8 mouse cellular contexts compared by ENCODE assay signal in the genomic region with DNA sequence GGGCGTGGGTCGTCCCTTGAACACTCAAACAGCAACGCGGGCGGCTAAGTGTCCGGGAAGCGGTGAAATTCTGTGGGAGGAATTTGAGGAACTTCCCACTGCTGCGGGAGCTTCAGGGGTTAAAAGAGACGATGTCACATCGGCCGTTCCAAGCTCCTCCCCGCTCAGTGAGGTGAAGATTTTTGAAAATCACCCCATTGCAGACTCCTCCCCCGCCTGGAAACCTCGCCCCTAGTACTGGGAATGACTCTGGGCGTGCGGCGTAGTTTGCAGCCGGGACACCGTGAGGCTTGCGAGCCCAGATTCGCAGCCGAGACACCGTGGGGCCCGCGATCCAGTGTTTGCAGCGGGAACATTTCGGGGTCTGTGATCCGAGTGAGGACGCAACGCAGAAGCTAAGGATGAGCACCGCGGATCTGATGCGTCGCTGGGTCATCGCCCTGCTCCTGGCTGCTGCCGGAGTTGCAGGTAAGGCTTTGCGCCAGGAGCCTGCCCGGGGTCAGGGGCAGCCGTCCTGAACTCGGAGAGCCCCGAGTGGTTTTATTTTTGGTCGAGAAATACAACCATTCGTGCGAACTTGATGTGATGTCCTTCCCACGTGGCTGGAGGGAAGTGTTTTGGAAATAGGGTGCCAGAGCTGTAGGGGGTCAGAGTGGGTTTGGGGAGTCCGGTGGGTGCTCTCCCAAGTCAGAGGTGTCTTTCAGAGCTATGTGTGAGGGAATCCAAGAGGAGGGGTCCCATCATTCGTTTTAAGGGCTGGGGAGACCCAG. TPM values are rescaled to one million over a fixed set of nuclear protein-coding genes. Genes with fewer than 3 reads are reported as not detected.
DNase-seq lines count a peak whose midpoint lies in the region; ATAC-seq and TF ChIP-seq lines count a peak whose summit lies in the region.

A gene (plus strand): TSS at position 107 of the 770 bp plus-strand sequence.

- H3K9ac ChIP-seq in forebrain, embryonic 11.5 days (ENCODE audit: low read length) = peak within 1 kb of the TSS; percentile 66
- H3K9ac ChIP-seq in heart, embryonic 16.5 days (ENCODE audit: low read length) = peak within 1 kb of the TSS; percentile 68
- H3K9ac ChIP-seq in liver, embryonic 15.5 days = peak within 1 kb of the TSS; percentile 68
- peak within 1 kb of the TSS; percentile 64 for H3K9ac ChIP-seq in neural tube, embryonic 12.5 days

- H3K4me2 ChIP-seq in forebrain, embryonic 11.5 days (ENCODE audit: low read depth, low read length, severe bottlenecking) = peak within 1 kb of the TSS; percentile 77
- H3K4me2 ChIP-seq in heart, embryonic 16.5 days (ENCODE audit: low read depth, low read length) = peak within 1 kb of the TSS; percentile 79
- H3K4me2 ChIP-seq in liver, embryonic 15.5 days = peak within 1 kb of the TSS; percentile 95
- peak within 1 kb of the TSS; percentile 78 for H3K4me2 ChIP-seq in neural tube, embryonic 12.5 days (replicated peaks)

- peaks cover 10% of the 10 kb centered on the region; the same call in 1 of the 2 replicates for H3K4me1 ChIP-seq in forebrain, embryonic 11.5 days (replicated peaks; ENCODE audit: control insufficient read depth, insufficient read depth, low read length)
- H3K4me1 ChIP-seq in heart, embryonic 16.5 days (ENCODE audit: control insufficient read depth, insufficient read depth, low read length) = peaks cover 29% of the 10 kb centered on the region
- peaks cover 70% of the 10 kb centered on the region for H3K4me1 ChIP-seq in liver, embryonic 15.5 days (replicated peaks)
- peaks cover 21% of the 10 kb centered on the region for H3K4me1 ChIP-seq in neural tube, embryonic 12.5 days
- H3K4me1 ChIP-seq in testis, adult 2 months (ENCODE audit: control insufficient read depth, insufficient read depth, low read length) = peaks cover 15% of the 10 kb centered on the region

- H3K27me3 ChIP-seq in forebrain, embryonic 11.5 days (ENCODE audit: control insufficient read depth, insufficient read depth, low read length) = no peaks in the 10 kb centered on the region
- H3K27me3 ChIP-seq in heart, embryonic 16.5 days (ENCODE audit: control insufficient read depth, insufficient read depth, low read length) = no peaks in the 10 kb centered on the region
- H3K27me3 ChIP-seq in liver, embryonic 15.5 days = no peaks in the 10 kb centered on the region
- H3K27me3 ChIP-seq in neural tube, embryonic 12.5 days (replicated peaks) = no peaks in the 10 kb centered on the region
- no peaks in the 10 kb centered on the region for H3K27me3 ChIP-seq in testis, adult 2 months (ENCODE audit: control insufficient read depth, insufficient read depth, low read length)

- under 1% methylated on average over 47 of the region's 47 CpGs for WGBS in forebrain, embryonic 11.5 days
- under 1% methylated on average over 47 of the region's 47 CpGs for WGBS in heart, embryonic 16.5 days
- under 1% methylated on average over 47 of the region's 47 CpGs for WGBS in liver, embryonic 15.5 days (ENCODE audit: insufficient replicate concordance)
- under 1% methylated on average over 47 of the region's 47 CpGs for WGBS in neural tube, embryonic 12.5 days

- peak within 1 kb of the TSS; percentile 90 for H3K27ac ChIP-seq in forebrain, embryonic 11.5 days (ENCODE audit: low read depth, low read length)
- peak within 1 kb of the TSS; percentile 86 for H3K27ac ChIP-seq in heart, embryonic 16.5 days (ENCODE audit: low read length)
- peak within 1 kb of the TSS; percentile 88 for H3K27ac ChIP-seq in liver, embryonic 15.5 days (replicated peaks)
- H3K27ac ChIP-seq in neural tube, embryonic 12.5 days = peak within 1 kb of the TSS; percentile 79
- H3K27ac ChIP-seq in testis, adult 2 months (ENCODE audit: control insufficient read depth, insufficient read depth, low read depth, low read length) = peak within 1 kb of the TSS; percentile 5

- H3K4me3 ChIP-seq in forebrain, embryonic 11.5 days (ENCODE audit: low read depth, low read length) = peak within 1 kb of the TSS; percentile 56
- peak within 1 kb of the TSS; percentile 63 for H3K4me3 ChIP-seq in heart, embryonic 16.5 days (ENCODE audit: low read length)
- H3K4me3 ChIP-seq in liver, embryonic 15.5 days (replicated peaks) = peak within 1 kb of the TSS; percentile 70
- H3K4me3 ChIP-seq in neural tube, embryonic 12.5 days = peak within 1 kb of the TSS; percentile 71
- peak within 1 kb of the TSS; percentile 77 for H3K4me3 ChIP-seq in testis, adult 2 months (ENCODE audit: control insufficient read depth, low read depth, low read length)

- peaks cover 4% of the 10 kb centered on the region; the same call in 1 of the 2 replicates for H3K36me3 ChIP-seq in forebrain, embryonic 11.5 days (ENCODE audit: control insufficient read depth, insufficient read depth, low read length)
- H3K36me3 ChIP-seq in heart, embryonic 16.5 days (ENCODE audit: control insufficient read depth, insufficient read depth) = 0 out of 2 replicates have a peak, but pooled peaks cover 2% of the 10 kb centered on the region
- H3K36me3 ChIP-seq in liver, embryonic 15.5 days (replicated peaks) = no peaks in the 10 kb centered on the region
- H3K36me3 ChIP-seq in neural tube, embryonic 12.5 days = peaks cover 3% of the 10 kb centered on the region; the same call in 1 of the 2 replicates
- no peaks in the 10 kb centered on the region for H3K36me3 ChIP-seq in testis, adult 2 months (ENCODE audit: control insufficient read depth, insufficient read depth, low read length)

- no peaks in the 10 kb centered on the region for H3K9me3 ChIP-seq in forebrain, embryonic 11.5 days (ENCODE audit: control insufficient read depth, low read length)
- no peaks in the 10 kb centered on the region for H3K9me3 ChIP-seq in heart, embryonic 16.5 days (replicated peaks; ENCODE audit: control insufficient read depth, low read length)
- no peaks in the 10 kb centered on the region for H3K9me3 ChIP-seq in liver, embryonic 15.5 days (replicated peaks)
- H3K9me3 ChIP-seq in neural tube, embryonic 12.5 days = no peaks in the 10 kb centered on the region

- peak; percentile 33; the same call in 1 of the 2 replicates for TF ChIP-seq POLR2A in testis, adult 2 months (IDR thresholded peaks at IDR 0.05; ENCODE audit: control insufficient read depth, low read depth, low read length)

- ATAC-seq in forebrain, embryonic 11.5 days (replicated peaks; ENCODE audit: low FRiP score) = peak; percentile 89
- peak; percentile 84 for ATAC-seq in heart, embryonic 16.5 days (replicated peaks; ENCODE audit: extremely low read depth, insufficient read depth, low FRiP score)
- peak; percentile 78 for ATAC-seq in liver, embryonic 15.5 days (ENCODE audit: insufficient read depth)
- ATAC-seq in neural tube, embryonic 12.5 days (ENCODE audit: low FRiP score, low read depth) = peak; percentile 89

- no peak for TF ChIP-seq CTCF in testis, adult 2 months (IDR thresholded peaks at IDR 0.05; ENCODE audit: control insufficient read depth, insufficient read depth, insufficient replicate concordance, low read depth, low read length)

- peak; percentile 26 to 41 for DNase-seq in CD8-positive naive resting alpha-beta T cell, adult 2 months (ENCODE audit: low read depth in 2 of 2, low spot score in 2 of 2)
- DNase-seq in c-Kit-positive CD71-negative TER-119-negative erythroid progenitor cells, embryonic 14.5 days (ENCODE audit: low read depth) = peak; percentile 87
- peak; percentile 92 for DNase-seq in forebrain, embryonic 11.5 days (ENCODE audit: low spot score)
- DNase-seq in kidney, postnatal 36 days = peak; percentile 82 to 85

RNA-seq across cellular contexts. Expression of the gene that starts here (rescaled TPM):
- polyA plus RNA-seq in forebrain, embryonic 11.5 days (2014; fragmentation: Nextera tagmentation; extraction: Ambion mirVana) = 23.2 and 23.7 TPM in 2 replicates
- polyA plus RNA-seq in heart, embryonic 16.5 days (2015; fragmentation: Nextera tagmentation; extraction: Ambion mirVana) = 17.7 and 19.1 TPM in 2 replicates
- polyA plus RNA-seq in liver, embryonic 15.5 days (2015; fragmentation: Nextera tagmentation; extraction: Ambion mirVana) = 24.5 and 24.6 TPM in 2 replicates
- polyA plus RNA-seq in neural tube, embryonic 12.5 days (2016; fragmentation: Nextera tagmentation; extraction: Ambion mirVana) = 30.4 and 33.2 TPM in 2 replicates
- polyA plus RNA-seq in testis, adult 2 months (2012; rRNA removed) = 2.9 TPM in 2 replicates

Comparison
In these comparisons a context has a peak if more than half of its experiments do, and no peak if none do; other contexts are left out.
1. Peak in every context shown above with its lines: DNase-seq, ATAC-seq, H3K4me3 ChIP-seq and H3K27ac ChIP-seq.
2. DNase-seq: peak in every context shown above with its lines; median percentile 92 in forebrain, embryonic 11.5 days; 87 in c-Kit-positive CD71-negative TER-119-negative erythroid progenitor cells, embryonic 14.5 days; 84 in kidney, postnatal 36 days; 34 in CD8-positive naive resting alpha-beta T cell, adult 2 months.
3. H3K27ac ChIP-seq: peak in every context shown above with its lines; median percentile 90 in forebrain, embryonic 11.5 days; 88 in liver, embryonic 15.5 days; 86 in heart, embryonic 16.5 days; 79 in neural tube, embryonic 12.5 days; 5 in testis, adult 2 months.